Mouse (Mus musculus) adrenal gland, adult 2 months (tissue): ENCODE data around the gene Lhx2. TPM values are rescaled to one million over a fixed set of nuclear protein-coding genes. Genes with fewer than 3 reads are reported as not detected.
A peak's percentile ranks its signal among the peaks of the same experiment; 100 is the strongest.

Experiments
- DNase-seq: peaks from one replicate; pipeline ENCODE4 v3.0.0; 2021
- polyA plus RNA-seq: library from polyadenylated mRNA; depleted of rRNA; stranded (reverse); fragments of >200 nt; gene quantifications from 2 replicates; pipeline ENCODE4 v1.2.3, GENCODE M21; 2012
- total RNA-seq, 2 experiments: library from RNA; stranded (reverse); gene quantifications; 2 replicates each; pipeline ENCODE4 v1.2.3; 2021

The Lhx2 gene
- total and polyA plus RNA-seq, 3 experiments, result not detected

DNA sequence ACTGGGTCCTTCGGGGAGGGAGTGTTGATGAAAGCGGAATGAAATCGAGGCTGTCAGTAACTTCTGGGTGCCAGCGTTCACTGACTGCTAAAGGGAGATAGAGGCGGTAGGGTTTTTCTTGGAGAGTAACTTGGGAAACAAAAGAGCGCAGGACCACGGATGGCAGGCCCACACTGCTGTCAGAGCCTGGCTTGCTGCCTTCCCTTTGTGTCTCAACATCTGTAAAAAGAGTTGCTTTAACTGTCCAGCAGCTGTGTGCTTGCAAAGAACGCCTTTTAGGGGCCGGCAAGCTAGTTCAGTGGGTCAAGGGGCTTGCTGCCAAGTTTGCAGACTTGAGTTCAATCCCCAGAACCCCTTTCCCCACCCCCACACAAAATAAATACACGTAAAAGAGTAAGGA, 20.1 kb downstream of the Lhx2 start:
- no peak for DNase-seq

DNA sequence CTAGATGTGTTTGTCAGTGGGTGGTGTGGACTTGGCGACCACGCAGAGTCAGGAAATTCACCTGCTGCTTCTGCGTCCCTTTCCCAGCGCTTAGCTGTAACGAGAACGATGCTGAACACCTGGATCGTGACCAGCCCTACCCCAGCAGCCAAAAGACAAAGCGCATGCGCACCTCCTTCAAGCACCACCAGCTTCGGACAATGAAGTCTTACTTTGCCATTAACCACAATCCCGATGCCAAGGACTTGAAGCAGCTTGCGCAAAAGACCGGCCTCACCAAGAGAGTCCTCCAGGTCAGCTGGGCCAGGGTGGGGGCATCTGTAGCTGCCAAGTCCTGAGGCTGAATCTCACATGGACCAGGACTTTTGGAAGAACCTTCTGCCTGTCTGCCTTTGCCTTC, 20.7 kb downstream of the Lhx2 start:
- peak; percentile 12 for DNase-seq

DNA sequence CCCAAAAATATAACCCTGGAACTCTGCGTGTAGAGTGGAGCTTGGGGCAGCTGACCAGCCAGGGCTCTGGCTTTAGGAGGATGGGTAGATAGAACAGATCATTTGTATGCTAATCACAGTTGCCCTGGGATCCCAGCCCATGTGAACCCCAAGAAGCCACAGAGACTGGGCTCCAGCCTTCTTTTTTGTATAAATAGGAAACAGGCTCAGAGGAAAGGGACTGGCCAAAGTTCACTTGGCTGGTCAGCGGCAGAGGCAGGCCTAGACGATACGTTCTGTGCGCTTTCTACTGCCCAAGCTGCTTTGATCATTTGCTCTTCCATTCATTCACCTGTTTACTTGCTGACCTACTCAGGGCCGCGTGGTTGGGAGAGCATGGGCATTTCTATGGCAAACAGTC, 27.1 kb downstream of the Lhx2 start:
- DNase-seq, result no peak

GRCm38 (mm10) chr2:38367023-38367422, 27.9 kb downstream of the Lhx2 start:
- DNase-seq, result no peak

- no peak for DNase-seq
These were observed 28.8 kb downstream of the Lhx2 start for GRCm38 (mm10) chr2:38367852-38368251.

DNA sequence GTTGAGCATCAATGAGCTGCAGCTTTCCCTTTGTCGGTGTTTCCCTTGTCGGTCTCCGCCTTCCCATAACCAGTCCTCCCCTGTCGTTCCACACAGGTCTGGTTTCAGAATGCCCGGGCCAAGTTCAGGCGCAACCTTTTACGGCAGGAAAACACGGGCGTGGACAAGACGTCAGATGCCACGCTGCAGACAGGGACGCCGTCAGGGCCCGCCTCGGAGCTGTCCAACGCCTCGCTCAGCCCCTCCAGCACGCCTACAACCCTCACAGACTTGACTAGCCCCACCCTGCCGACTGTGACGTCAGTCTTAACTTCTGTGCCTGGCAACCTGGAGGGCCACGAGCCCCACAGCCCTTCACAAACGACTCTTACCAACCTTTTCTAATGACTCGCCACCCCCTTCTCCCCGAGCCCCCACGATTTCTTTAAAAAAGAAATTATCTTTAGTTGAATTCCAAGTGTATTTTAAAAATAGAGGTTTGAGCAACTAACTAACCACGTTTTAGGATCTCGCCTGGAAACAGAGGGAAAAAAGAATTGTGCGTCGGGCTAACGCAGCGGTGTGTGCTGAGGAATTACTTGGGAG, 29.8 kb downstream of the Lhx2 start:
- DNase-seq, result peak; percentile 73

GRCm38 (mm10) chr2:38375606-38376304, 36.7 kb downstream of the Lhx2 start:
- peak; percentile 65 for DNase-seq

DNA sequence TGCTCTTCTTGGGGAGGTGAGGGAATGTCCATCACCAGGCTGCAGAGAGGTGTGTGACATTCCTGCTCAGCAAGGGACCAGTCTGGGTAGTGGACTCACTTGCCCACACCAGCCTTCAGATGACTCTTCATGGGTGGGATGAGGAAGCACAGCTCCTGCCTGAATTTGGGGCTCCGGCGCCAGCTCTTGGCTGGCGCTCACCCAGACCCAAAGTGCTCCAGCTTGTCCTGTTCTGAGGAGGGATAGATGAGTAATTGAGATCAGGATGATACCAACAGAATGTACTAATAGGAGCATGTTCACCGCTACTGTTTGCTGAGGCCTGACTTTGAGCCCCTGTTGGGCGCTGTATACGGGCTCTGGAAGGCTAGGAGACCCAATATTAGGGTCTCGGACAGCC, 38.2 kb downstream of the Lhx2 start:
- no peak for DNase-seq

DNA sequence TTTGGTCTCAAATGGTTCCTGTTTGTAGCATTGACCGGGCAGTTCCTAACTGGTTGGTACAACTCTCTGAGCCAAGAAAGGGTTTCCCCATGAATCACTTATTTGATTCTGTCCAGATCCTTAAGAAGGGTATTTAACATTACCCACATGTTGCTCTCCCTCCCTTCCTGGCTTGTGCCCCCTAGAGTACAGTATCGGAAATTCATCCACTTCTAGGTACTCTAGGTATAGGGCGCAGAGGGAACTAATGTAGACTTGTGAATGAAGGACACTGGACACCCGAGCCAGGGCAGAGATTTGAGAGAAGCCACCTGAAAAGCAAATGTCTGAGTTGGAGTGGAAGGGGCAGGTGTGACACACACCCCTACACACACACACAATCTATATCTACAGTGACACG, 39.3 kb downstream of the Lhx2 start:
- DNase-seq, result no peak

- DNase-seq, result peak; percentile 16
These were observed 39.9 kb downstream of the Lhx2 start for GRCm38 (mm10) chr2:38378849-38379545.

GRCm38 (mm10) chr2:38379546-38379870, 40.4 kb downstream of the Lhx2 start:
- DNase-seq, result no peak

DNA sequence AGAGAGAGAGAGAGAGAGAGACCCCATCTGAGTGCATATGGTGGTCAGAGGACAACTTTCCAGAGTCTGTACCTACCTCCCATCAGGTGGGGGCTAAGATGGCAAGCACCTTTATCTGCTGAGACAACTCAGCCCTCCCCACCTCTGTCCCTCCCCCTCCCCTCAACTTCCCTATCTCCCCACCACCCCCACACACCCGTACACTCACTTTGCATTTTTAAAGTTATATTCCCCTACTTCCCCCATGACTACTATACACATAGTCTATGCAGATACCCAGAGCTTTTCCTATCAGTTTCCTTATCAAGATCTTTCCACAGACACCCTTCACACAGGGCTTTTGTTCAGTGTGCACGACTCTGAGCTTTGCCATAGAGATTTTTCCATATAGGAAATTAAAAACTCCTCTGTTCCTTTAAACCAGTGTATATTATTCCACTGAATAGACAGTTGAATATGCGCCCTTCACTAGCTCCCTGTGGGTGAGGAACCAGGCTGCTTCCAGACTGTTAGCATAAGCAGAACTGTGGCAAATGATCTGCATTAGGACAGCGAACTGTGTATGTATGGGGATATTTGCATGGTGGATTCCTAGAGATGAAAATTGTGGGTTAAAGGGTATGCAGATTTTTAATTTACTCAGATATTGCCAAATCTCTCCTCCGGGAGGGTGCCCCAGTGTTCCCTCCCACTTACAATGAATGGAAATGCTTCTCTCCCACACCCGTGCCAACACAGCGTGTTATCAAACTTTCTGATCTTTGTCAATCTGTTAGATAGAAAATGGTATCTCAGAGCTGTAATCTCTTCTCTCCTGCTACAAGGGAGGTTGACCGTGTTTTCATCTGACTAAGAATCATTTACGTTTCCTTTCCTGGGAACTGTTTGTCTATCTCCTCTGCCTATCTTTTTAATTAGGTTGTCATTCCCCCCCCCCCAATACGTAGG, 41.3 kb downstream of the Lhx2 start:
- DNase-seq, result no peak

- no peak for DNase-seq
These were observed 48.6 kb downstream of the Lhx2 start for GRCm38 (mm10) chr2:38387568-38388262.

DNA sequence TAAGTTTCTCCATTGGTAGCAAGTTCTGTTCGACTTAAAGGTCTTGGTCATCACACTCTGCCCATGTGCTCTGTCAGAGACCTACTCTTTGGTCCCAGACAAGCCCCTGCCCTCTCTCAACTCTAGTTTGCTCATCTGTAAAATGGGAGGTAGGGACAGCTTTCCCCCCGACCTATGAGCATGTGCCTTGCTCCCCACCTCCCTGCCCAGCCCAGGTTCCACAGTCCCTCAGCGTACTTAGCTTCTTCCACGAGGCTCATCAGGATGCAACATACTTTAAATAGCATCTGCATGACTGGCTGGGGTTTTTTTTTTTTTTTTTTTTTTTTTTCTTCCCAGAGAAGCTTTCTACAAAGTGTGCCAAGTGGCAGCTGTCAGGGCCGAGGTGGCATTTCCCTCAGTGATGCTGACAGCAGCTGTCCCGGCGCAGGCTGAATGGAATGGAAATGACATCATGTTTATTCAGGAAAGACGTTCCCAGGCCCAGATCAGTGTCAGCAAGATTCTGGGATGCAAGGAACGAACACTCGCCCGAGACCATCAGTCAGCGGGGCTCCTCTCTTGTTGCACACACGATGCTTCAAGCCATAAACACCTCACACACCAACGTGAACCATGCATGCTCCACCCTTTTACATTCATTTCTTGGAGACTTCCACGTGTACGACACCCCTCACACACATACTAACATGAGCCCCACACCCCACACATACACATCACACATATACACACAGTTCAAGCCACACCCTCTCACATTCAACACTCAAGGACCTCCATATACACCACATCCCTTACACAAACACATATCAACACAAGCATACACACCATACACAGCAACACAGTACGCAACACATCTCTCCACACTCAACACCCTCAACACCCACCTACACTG, 56.1 kb downstream of the Lhx2 start:
- no peak for DNase-seq

GRCm38 (mm10) chr2:38395869-38396236, 56.8 kb downstream of the Lhx2 start:
- no peak for DNase-seq

DNA sequence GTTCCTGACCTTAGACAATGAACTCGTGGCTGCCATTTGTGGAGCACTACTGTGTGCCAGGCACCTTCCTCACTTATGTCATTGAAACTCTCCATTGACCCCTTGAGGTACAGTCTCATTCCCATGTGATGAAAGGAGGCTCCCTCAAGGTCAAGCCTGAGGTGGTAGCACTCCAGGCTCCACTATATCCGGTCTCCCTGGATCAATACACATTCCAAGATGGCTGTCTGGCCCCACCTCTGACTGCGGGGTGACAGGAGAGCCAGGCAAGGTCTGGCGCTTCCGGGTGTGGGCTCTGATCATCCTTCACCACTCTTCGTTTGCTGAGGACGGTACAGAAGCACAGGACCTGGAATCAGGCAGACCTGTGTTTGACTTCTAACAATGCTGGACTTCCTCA, 58.2 kb downstream of the Lhx2 start:
- no peak for DNase-seq

DNA sequence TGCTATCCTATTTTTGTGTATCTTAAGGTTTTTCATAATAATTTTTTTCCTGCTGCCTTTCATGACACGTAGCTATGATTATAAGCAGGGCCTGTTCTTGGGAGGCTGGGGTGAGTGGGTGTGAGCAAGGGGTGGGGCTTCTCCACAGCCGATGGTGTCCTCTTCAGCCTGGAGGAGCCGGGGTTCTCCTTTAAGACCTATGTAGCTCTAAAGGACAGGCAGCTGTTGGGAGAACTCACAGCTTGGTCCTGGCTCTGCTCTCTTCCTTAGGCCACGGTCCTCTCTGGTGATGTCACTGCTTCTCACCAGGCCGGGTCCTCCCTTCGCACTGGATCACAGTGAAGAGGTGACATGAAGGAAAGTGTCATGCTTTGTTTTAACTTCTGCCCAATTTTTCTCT, 58.8 kb downstream of the Lhx2 start:
- no peak for DNase-seq

DNA sequence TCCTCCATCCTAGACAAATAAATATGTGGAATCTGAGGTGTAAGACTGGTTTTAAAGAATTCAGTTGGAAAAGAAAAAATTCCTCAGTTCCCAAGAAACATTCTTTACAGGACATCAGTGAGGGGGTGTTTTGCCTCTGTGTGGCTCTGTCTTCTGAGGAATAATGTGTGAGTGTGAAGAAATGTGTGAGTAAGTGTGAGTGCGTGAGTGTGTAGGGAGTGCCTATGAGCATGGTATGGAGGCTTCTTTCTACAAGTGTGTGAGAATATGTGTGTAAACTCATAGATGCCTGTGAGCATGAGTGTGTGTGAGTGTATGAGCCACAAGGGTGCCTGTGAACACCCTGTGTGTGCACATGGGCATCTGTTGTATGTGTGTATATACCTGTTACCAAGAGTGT, 63.5 kb downstream of the Lhx2 start:
- DNase-seq, result no peak

DNA sequence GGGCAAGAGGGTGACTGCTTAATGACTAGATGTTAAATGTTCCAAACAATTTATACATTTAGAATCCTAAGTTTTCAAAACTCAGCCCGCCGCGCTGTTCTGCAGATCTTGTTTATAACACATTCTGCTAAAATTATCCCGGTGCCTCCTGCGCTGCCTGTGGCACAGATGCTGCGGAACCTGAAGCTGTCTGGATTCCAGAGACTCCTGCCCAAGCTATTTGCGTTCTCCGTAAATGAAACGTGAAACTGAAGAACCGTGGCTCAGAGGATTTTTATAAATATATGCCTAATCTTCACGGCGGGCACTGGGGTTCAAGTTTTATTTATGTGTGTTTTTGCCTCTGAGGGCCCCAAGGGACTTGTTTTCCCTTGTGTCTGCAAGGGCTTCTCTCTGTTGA, 64.2 kb downstream of the Lhx2 start:
- no peak for DNase-seq

GRCm38 (mm10) chr2:38404007-38404596, 65.0 kb downstream of the Lhx2 start:
- DNase-seq, result no peak

- DNase-seq, result no peak
These were observed 66.3 kb downstream of the Lhx2 start for GRCm38 (mm10) chr2:38405356-38405755.
